Mouse (Mus musculus) myocyte (in vitro differentiated cells): ENCODE results near the gene Agfg2. TPM values are rescaled to one million over a fixed set of nuclear protein-coding genes. Genes with fewer than 3 reads are reported as not detected.

Source experiments
- H3K27me3 ChIP-seq: one replicate; pipeline ENCODE4 v1.6.1; 2011; ENCODE audit not compliant: control insufficient read depth, insufficient read depth, insufficient read length
- H3K36me3 ChIP-seq: one replicate; pipeline ENCODE4 v1.6.1; 2011; ENCODE audit not compliant: control insufficient read depth, insufficient read depth
- H3K4me2 ChIP-seq: one replicate; pipeline ENCODE4 v1.6.1; 2011; ENCODE audit warnings: low read depth, control low read depth
- H3K4me3 ChIP-seq: one replicate; pipeline ENCODE4 v1.5.1; 2011; ENCODE audit warnings: mild to moderate bottlenecking, control low read depth, moderate library complexity
- H3K79me2 ChIP-seq: one replicate; pipeline ENCODE4 v1.6.1; 2011; ENCODE audit not compliant: control insufficient read depth, insufficient read depth
- H3ac ChIP-seq: one replicate; pipeline ENCODE4 v1.6.1; 2011; ENCODE audit not compliant: control insufficient read depth, insufficient read length
- CEBPB ChIP-seq: IDR thresholded peaks from 2 replicates; pipeline ENCODE4 v1.6.1; 2011; ENCODE audit warnings: mild to moderate bottlenecking, moderate library complexity; ENCODE audit not compliant: poor library complexity, insufficient read depth, severe bottlenecking
- E2F4 ChIP-seq: IDR thresholded peaks from one replicate; pipeline ENCODE4 v1.6.1; 2011; ENCODE audit warnings: mild to moderate bottlenecking, control low read depth, moderate library complexity; ENCODE audit not compliant: insufficient read depth
- MAX ChIP-seq: IDR thresholded peaks from one replicate; pipeline ENCODE4 v1.6.1; 2011; ENCODE audit warnings: low read depth, mild to moderate bottlenecking, control low read depth
- MYOD1 ChIP-seq, 3 experiments: IDR thresholded peaks; one replicate each; pipeline ENCODE4 v1.6.1; 2011; ENCODE audit warnings: control low read depth in 2 of 3, low read depth in 2 of 3, mild to moderate bottlenecking in 2 of 3, moderate library complexity in 1 of 3; ENCODE audit not compliant: insufficient read length in 2 of 3, control insufficient read depth in 1 of 3
- MYOG ChIP-seq, 3 experiments: IDR thresholded peaks; one replicate each; pipeline ENCODE4 v1.6.1; 2011; ENCODE audit warnings: control low read depth in 2 of 3, low read depth in 2 of 3, mild to moderate bottlenecking in 2 of 3; ENCODE audit not compliant: insufficient read length in 2 of 3, control insufficient read depth in 1 of 3, insufficient read depth in 1 of 3
- POLR2A ChIP-seq: IDR thresholded peaks from one replicate; pipeline ENCODE4 v1.6.1; 2011; ENCODE audit warnings: low read depth, mild to moderate bottlenecking, control low read depth, moderate library complexity; ENCODE audit not compliant: insufficient read length
- POLR2AphosphoS2 ChIP-seq: IDR thresholded peaks from one replicate; pipeline ENCODE4 v1.6.1; 2011; ENCODE audit warnings: low read depth, control low read depth; ENCODE audit not compliant: insufficient read length
- REST ChIP-seq: IDR thresholded peaks from one replicate; pipeline ENCODE4 v1.6.1; 2011; ENCODE audit warnings: mild to moderate bottlenecking, control low read depth, moderate library complexity; ENCODE audit not compliant: insufficient read depth, insufficient read length
- SRF ChIP-seq: IDR thresholded peaks from one replicate; pipeline ENCODE4 v1.6.1; 2011; ENCODE audit warnings: low read depth; ENCODE audit not compliant: control insufficient read depth, insufficient read length
- TCF12 ChIP-seq: IDR thresholded peaks from one replicate; pipeline ENCODE4 v1.6.1; 2011; ENCODE audit warnings: mild to moderate bottlenecking, control low read depth; ENCODE audit not compliant: poor library complexity, insufficient read depth, severe bottlenecking
- TCF3 ChIP-seq: IDR thresholded peaks from one replicate; pipeline ENCODE4 v1.6.1; 2011; ENCODE audit warnings: low read depth, control low read depth; ENCODE audit not compliant: insufficient read length
- USF1 ChIP-seq: IDR thresholded peaks from one replicate; pipeline ENCODE4 v1.6.1; 2011; ENCODE audit warnings: low read depth, mild to moderate bottlenecking, control low read depth, moderate library complexity
- polyA plus RNA-seq: library from polyadenylated mRNA; unstranded; fragments of >200 nt; fragmentation: generic; extraction: Trizol; gene quantifications from one replicate; pipeline ENCODE4 v1.2.1, GENCODE M21; 2012; ENCODE audit warnings: missing spikeins

Agfg2 gene
- polyA plus RNA-seq, 1 experiment = 8.7 TPM

- Histone ChIP-seq H3K4me2 (peak overlapping the region; percentile 88), H3K4me3 (peak overlapping the region; percentile 1), H3K36me3 (no peaks in the 10 kb centered on the region), H3ac (no peak overlapping the region), H3K27me3 (no peaks in the 10 kb centered on the region), H3K79me2 (peaks cover 23% of the 10 kb centered on the region)
- TF ChIP-seq E2F4 (no peak), TCF3 (no peak), CEBPB (no peak), MYOG (IDR thresholded peaks at IDR 0.05; ENCODE audit: control insufficient read depth in 1 of 3, insufficient read depth in 1 of 3, insufficient read length in 2 of 3, low read depth in 2 of 3) (no peak), REST (no peak), TCF12 (no peak)
These were observed 71.5 kb downstream of the Agfg2 start for GRCm38 (mm10) chr5:137613076-137613475.

- peak overlapping the region; percentile 43 for H3K4me3 ChIP-seq
- peak overlapping the region; percentile 88 for H3K4me2 ChIP-seq
- H3K36me3 ChIP-seq = no peaks in the 10 kb centered on the region
- no peaks in the 10 kb centered on the region for H3K27me3 ChIP-seq
- TF ChIP-seq MAX (no peak), TCF3 (peak; percentile 67), MYOD1 (IDR thresholded peaks at IDR 0.05; ENCODE audit: control insufficient read depth in 1 of 3, insufficient read length in 2 of 3, low read depth in 2 of 3) (peak in 2 of 3 experiments; percentile 79 to 92), SRF (no peak), POLR2A (peak; percentile 84), MYOG (IDR thresholded peaks at IDR 0.05; ENCODE audit: control insufficient read depth in 1 of 3, insufficient read depth in 1 of 3, insufficient read length in 2 of 3, low read depth in 2 of 3) (peak; percentile 40 to 88 (median 75)), TCF12 (peak; percentile 24), POLR2AphosphoS2 (peak; percentile 71)
- H3ac ChIP-seq = peak overlapping the region; percentile 25
- peaks cover 31% of the 10 kb centered on the region for H3K79me2 ChIP-seq
These were observed 73.3 kb downstream of the Agfg2 start for GRCm38 (mm10) chr5:137611245-137611602.

- TF ChIP-seq POLR2AphosphoS2 = peak; percentile 60
- peak; percentile 9 for TF ChIP-seq TCF12
- TF ChIP-seq MAX = no peak
- TF ChIP-seq POLR2A = peak; percentile 43
- no peak for TF ChIP-seq USF1
- Histone ChIP-seq H3K4me2 (peak overlapping the region; percentile 88), H3ac (peak overlapping the region; percentile 25), H3K79me2 (peaks cover 31% of the 10 kb centered on the region), H3K27me3 (no peaks in the 10 kb centered on the region), H3K4me3 (peak overlapping the region; percentile 43), H3K36me3 (no peaks in the 10 kb centered on the region)
These were observed 73.8 kb downstream of the Agfg2 start for GRCm38 (mm10) chr5:137610548-137611244.

- Histone ChIP-seq H3ac (peak overlapping the region; percentile 25), H3K4me2 (peak overlapping the region; percentile 88), H3K36me3 (peaks cover 6% of the 10 kb centered on the region), H3K4me3 (peak overlapping the region; percentile 43), H3K27me3 (no peaks in the 10 kb centered on the region), H3K79me2 (peaks cover 31% of the 10 kb centered on the region)
- TF ChIP-seq E2F4 (no peak), REST (no peak), MAX (no peak)
These were observed 74.5 kb downstream of the Agfg2 start for GRCm38 (mm10) chr5:137610056-137610455.

GRCm38 (mm10) chr5:137609292-137609691 lies 75.2 kb downstream of the Agfg2 start:
- Histone ChIP-seq H3K79me2 (peaks cover 31% of the 10 kb centered on the region), H3K27me3 (no peaks in the 10 kb centered on the region), H3K36me3 (peaks cover 9% of the 10 kb centered on the region), H3ac (no peak overlapping the region), H3K4me3 (peak overlapping the region; percentile 43), H3K4me2 (peak overlapping the region; percentile 88)
- no peak for TF ChIP-seq CEBPB

- H3K36me3 ChIP-seq = peaks cover 9% of the 10 kb centered on the region
- H3ac ChIP-seq = no peak overlapping the region
- H3K79me2 ChIP-seq = peaks cover 31% of the 10 kb centered on the region
- no peak for TF ChIP-seq SRF
- TF ChIP-seq MYOD1 (IDR thresholded peaks at IDR 0.05; ENCODE audit: control insufficient read depth in 1 of 3, insufficient read length in 2 of 3, low read depth in 2 of 3) = no peak
- no peak for TF ChIP-seq POLR2AphosphoS2
- TF ChIP-seq MYOG (IDR thresholded peaks at IDR 0.05; ENCODE audit: control insufficient read depth in 1 of 3, insufficient read depth in 1 of 3, insufficient read length in 2 of 3, low read depth in 2 of 3) = no peak
- TF ChIP-seq MAX = no peak
- no peak for TF ChIP-seq E2F4
- TF ChIP-seq TCF3 = no peak
- no peak for TF ChIP-seq TCF12
- no peak for TF ChIP-seq CEBPB
- no peak for TF ChIP-seq USF1
- no peak for TF ChIP-seq REST
- no peak for TF ChIP-seq POLR2A
- H3K27me3 ChIP-seq = no peaks in the 10 kb centered on the region
- no peak overlapping the region for H3K4me3 ChIP-seq
- H3K4me2 ChIP-seq = no peak overlapping the region
These were observed 75.8 kb downstream of the Agfg2 start for GRCm38 (mm10) chr5:137608654-137609190.
